Mouse (Mus musculus) C2C12 (cell line): ENCODE data around the gene Rcc2.

Experiments used
- CTCF ChIP-seq: IDR thresholded peaks from one replicate; pipeline ENCODE4 v1.5.1; 2011; ENCODE audit not compliant: control insufficient read depth, insufficient read depth, insufficient read length
- MAX ChIP-seq: IDR thresholded peaks from one replicate; pipeline ENCODE4 v1.6.1; 2011; ENCODE audit warnings: mild to moderate bottlenecking, control low read depth
- USF1 ChIP-seq: IDR thresholded peaks from one replicate; pipeline ENCODE4 v1.6.1; 2011; ENCODE audit warnings: low read depth, mild to moderate bottlenecking, control low read depth, moderate library complexity

DNA sequence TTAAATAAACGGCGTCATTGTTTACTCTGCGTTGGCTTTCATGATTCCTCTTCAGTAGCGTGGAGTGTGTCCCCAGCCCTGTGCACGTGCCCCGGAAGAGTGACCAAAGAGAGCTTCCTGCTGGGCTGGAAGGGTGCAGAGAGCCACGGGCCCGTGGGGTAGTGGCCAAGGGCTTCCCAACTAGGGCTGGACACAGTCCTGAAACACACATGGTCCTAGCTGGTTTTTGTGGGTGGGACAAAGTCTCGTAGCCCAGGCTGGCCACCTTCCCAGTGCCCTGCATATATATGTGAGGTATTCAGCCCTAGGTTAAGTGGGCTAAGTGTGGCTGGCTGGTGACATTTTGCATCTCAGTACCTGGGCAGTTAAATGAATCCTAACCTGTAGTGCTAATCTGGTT is 22.9 kb downstream of the Rcc2 start:
- no peak for TF ChIP-seq CTCF
- TF ChIP-seq MAX = no peak
- TF ChIP-seq USF1 = no peak
